Mouse (Mus musculus) adrenal gland, adult 10 weeks (tissue): ENCODE results near the gene 2610318N02Rik. TPM values are rescaled to one million over a fixed set of nuclear protein-coding genes. Genes with fewer than 3 reads are reported as not detected.

Source experiments
- polyA plus RNA-seq: library from polyadenylated mRNA; stranded (reverse); fragments of 350-450 nt; fragmentation: Illumina TruSeq; extraction: RNeasy Lipid Tissue Mini Kit (QIAGEN cat#74804); gene quantifications from one replicate; pipeline ENCODE4 v1.2.3, GENCODE M21; 2014; ENCODE audit warnings: low read depth, low replicate concordance

The 2610318N02Rik gene
- polyA plus RNA-seq, result not detected

GRCm38 (mm10) chr16:17124871-17125520 lies at the start of gene 2610318N02Rik:
TSS of gene 2610318N02Rik (minus strand) at chr16:17125167.

DNA sequence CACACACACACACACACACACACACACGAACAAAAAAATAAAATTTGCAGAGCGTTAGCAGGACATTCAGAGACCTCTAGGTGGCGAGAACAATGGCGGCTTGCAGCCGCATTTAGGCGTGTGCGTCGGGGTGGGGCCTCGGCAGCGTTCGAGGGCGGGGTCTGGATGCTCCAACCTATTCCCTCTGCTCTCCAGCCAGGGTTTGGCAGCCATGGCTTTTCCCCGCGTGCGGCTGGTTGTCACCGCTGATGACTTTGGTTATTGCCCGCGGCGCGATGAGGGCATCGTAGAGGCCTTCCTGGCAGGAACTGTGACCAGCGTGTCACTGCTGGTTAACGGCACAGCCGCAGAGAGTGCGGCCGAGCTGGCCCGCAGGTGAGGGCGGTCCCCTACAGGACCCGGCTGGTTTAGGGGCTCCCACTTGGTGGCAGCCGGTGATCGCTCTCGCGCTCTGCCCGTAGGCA lies 21.8 kb upstream of the 2610318N02Rik start, which contains the start of gene Ccdc116:
Gene Ccdc116, minus strand, starts transcription at position 458 of the 464 bp plus-strand sequence.

GRCm38 (mm10) chr16:17144339-17144738 lies 19.4 kb upstream of the 2610318N02Rik start, which contains the start of gene Ydjc:
TSS of gene Ydjc (plus strand) at chr16:17144621.

DNA sequence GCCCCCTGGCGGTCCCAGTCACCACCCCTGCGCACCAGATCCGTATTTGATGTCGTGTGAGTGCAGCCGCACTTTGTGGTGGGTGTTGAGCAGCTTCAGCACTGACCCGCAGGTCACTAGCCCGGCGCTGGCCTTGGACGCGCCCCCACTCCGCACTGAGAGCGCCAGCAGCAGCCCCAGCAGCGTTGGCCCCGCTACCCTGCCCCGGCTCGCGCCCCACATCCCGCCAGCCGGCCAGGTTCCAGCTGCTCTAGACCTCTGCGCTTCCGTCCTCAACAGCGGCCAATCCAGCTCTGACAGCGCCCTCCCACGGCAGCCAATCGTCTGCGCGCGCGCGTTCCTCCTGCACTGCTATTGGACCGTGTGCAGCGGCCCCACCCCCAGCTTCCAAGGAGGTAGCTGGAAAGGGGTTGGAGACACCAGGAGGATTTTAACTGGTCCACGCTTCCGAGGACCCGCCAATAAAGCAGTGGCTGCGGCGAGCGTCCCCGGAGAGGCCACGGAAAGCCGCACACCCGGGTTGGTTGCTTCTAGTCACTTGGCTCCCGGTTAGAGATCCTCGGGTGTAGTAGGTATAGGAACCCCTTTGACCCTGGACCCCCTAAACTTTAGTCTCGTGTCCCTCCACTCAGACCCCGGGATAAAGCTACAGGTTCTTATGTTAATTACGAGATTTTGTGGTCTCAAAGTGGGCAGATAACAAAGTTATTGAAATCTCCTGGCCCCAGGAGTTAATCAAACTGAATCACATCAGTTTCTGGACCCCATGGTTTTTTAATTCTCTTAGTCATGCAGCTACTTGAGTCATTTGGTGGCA lies 7.3 kb upstream of the 2610318N02Rik start, which contains the start of gene Sdf2l1:
Gene Sdf2l1, minus strand, starts transcription at position 295 of the 817 bp plus-strand sequence.

DNA sequence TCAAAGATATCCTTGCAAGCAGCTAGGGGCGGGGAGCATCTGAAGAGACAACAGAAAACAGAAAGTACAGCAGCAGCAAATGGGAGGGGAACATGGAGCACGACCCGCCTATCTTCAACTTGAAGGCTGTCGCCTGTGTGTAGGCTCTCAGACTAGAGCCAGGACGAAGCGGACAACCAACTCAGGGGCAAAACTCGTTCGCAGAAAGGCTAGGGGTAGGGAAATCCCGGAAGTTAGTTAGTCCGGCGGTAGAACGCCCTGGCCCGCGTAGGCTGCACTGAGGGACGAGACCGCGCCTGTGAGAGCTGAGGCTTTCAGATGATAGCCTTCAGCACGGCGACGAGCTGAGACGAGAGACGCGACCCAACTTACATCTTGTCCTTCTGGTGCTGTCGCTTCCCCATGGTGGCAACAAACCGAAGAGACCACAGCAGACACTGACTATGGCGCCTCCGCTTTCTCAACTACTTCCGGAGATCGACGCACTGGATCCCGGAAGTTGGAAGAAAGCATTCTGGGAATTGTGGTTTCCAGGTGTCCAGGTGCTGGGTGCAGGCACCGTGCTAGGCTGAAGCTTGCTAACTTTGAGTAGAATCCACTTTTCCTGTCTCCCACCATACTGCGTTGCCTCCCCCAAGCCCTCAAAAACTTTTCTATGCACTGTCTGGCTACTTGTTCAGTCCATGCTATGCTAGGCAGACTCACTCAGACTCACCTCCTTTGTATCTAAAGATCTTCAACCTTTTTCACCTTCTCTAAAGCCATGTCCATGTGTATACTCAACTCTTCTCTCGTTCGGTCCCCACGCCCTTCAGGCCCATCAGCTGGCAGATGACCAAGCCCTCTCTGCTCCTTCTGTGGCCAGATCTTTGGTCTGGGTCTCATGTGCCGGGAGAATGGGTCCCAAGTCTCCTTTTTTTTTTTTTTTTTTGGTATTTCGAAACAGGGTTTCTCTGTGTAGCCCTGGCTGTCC lies 13.9 kb downstream of the 2610318N02Rik start, which contains the start of gene Ppil2:
Gene Ppil2, minus strand, starts transcription at position 487 of the 973 bp plus-strand sequence.

GRCm38 (mm10) chr16:17069511-17070443 lies 55.2 kb downstream of the 2610318N02Rik start, which contains the start of gene Ypel1:
TSS of gene Ypel1 (plus strand) at chr16:17069696.

Other genes with a start within 250 kb of the 2610318N02Rik start
- gene Ppm1f, start 228.7 kb downstream of the 2610318N02Rik start, polyA plus RNA-seq, result 17.2 TPM
- 394 TPM for gene Mapk1, start 141.8 kb downstream of the 2610318N02Rik start, polyA plus RNA-seq
- 4.1 TPM for gene Ypel1, start 55.5 kb downstream of the 2610318N02Rik start, polyA plus RNA-seq
- gene Ppil2, start 13.9 kb downstream of the 2610318N02Rik start, polyA plus RNA-seq, result 157 TPM
- 15.5 TPM for gene Sdf2l1, start 7.2 kb upstream of the 2610318N02Rik start, polyA plus RNA-seq
- not detected for gene Ydjc, start 19.5 kb upstream of the 2610318N02Rik start, polyA plus RNA-seq
- gene Ccdc116, start 22.1 kb upstream of the 2610318N02Rik start, polyA plus RNA-seq, result not detected
- gene Ube2l3, start 77.5 kb upstream of the 2610318N02Rik start, polyA plus RNA-seq, result 394 TPM
- not detected for gene Rimbp3, start 83.4 kb upstream of the 2610318N02Rik start, polyA plus RNA-seq
- gene Hic2, start 108.4 kb upstream of the 2610318N02Rik start, polyA plus RNA-seq, result 0.70 TPM
- gene Tmem191c, start 150.9 kb upstream of the 2610318N02Rik start, polyA plus RNA-seq, result not detected
- gene Serpind1, start 206.2 kb upstream of the 2610318N02Rik start, polyA plus RNA-seq, result not detected